Mouse (Mus musculus): ENCODE results near the gene Rbm26.

DNA sequence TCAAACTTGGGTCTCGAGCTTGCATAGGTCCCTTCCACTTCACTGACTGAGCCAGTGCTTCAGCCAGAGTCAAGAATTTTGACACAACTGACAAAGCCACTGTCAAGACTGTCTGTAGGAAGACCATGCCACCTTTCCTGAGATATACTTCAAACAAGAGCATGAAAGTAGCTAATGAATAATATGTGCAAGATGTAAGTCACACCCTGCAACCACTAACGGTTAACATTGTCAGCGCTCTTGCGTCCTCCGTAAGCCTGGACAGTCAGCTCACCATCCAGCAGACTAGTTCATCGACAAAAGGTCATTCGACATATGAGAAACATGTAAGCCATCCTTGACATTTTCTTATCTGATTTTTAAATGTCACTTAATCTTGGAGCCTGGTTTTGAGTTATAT is 102.8 kb downstream of the Rbm26 start:
- no peak for TF ChIP-seq POLR2A (IDR thresholded peaks at IDR 0.05; ENCODE audit: control insufficient read depth, low read depth, low read length)
- TF ChIP-seq CTCF (IDR thresholded peaks at IDR 0.05; ENCODE audit: control insufficient read depth, insufficient read depth, insufficient replicate concordance, low read depth, low read length): no peak
